Mouse (Mus musculus): ENCODE measurements around the gene Zfp944.
"Not testable (repeated sequence)": the region's sequence is repeated elsewhere in the genome, so short reads cannot be mapped to it uniquely, and the experiment has no call there.

The Zfp944 gene

GRCm38 (mm10) chr17:22361101-22361781 lies at the start of gene Zfp944, which contains the start of gene Zfp758:
Zfp944 (minus strand) TSS chr17:22361400.
Zfp758 (plus strand) TSS chr17:22361453.
- peak; percentile 39 to 67 for DNase-seq

- peak; percentile 40 to 57 for DNase-seq
These were observed 49.6 kb upstream of the Zfp944 start for GRCm38 (mm10) chr17:22410756-22411155.

- DNase-seq: no peak
These were observed 2.7 kb upstream of the Zfp944 start for GRCm38 (mm10) chr17:22363895-22364294.

- DNase-seq: no peak
These were observed 628 bp downstream of the Zfp944 start for GRCm38 (mm10) chr17:22360572-22360971.

GRCm38 (mm10) chr17:22352794-22353193 lies 8.4 kb downstream of the Zfp944 start:
- DNase-seq: peak; percentile 37 to 63

DNA sequence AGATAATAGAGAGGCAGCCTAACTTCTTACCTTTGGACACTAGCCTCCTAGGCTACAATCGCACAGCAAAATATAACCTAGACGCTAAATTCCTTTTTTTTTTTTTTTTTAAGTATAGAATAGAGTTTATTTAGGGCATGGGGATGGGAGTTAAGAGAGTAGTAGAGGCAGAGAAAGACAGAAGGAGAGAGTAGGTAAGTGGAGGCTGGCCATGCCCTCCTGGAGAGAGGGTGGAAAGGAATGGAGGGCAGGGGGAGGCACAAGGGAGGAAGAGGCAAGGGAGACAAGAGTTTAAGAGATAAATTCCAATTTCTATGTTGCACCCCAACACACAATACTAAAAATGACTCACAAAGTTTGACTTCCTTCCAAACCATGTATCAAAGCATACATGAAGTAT lies 46.0 kb downstream of the Zfp944 start:
- DNase-seq: not testable (repeated sequence)

GRCm38 (mm10) chr17:22314730-22315226 lies 46.4 kb downstream of the Zfp944 start, which contains the start of gene CT030661.1:
CT030661.1 (minus strand) TSS chr17:22314837.
- DNase-seq: peak; percentile 96 to 98

GRCm38 (mm10) chr17:22314219-22314618 lies 47.0 kb downstream of the Zfp944 start:
- peak in 1 of 2 experiments; percentile 31 for DNase-seq
